Mouse (Mus musculus): ENCODE measurements around the gene Sar1a.
A peak's percentile ranks its signal among the peaks of the same experiment; 100 is the strongest.

Sar1a gene

GRCm38 (mm10) chr10:61680015-61680913 lies at the start of gene Sar1a:
Gene Sar1a, plus strand, starts transcription at chr10:61680299.
- peak; percentile 95 for DNase-seq (ENCODE audit: low spot score)

GRCm38 (mm10) chr10:61632445-61632844 lies 47.7 kb upstream of the Sar1a start:
- no peak for DNase-seq (ENCODE audit: low spot score)

GRCm38 (mm10) chr10:61637055-61637454 lies 43.0 kb upstream of the Sar1a start:
- DNase-seq (ENCODE audit: low spot score): no peak

- DNase-seq (ENCODE audit: low spot score): peak; percentile 81
Measured at GRCm38 (mm10) chr10:61640363-61640762, 39.7 kb upstream of the Sar1a start.

DNA sequence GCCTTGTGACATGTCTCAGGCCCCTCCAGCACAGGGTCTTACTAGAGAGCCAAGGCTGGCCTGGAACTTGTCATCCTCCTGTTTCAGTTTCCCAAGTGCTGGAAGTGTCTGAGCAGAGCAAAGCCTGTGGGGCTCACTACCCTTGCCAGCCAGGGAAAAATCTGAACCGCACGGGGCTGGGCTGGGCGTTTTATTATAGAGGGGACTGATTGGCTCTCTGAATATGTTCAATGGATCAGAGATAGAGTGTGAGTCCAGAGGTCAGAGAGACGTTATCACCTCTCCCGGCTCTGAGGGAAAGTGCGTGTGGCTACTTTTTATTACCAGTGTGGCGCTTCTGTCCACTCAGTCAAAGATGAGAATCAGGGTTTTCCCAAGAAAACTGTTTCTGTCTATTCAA lies 33.5 kb upstream of the Sar1a start:
- no peak for DNase-seq (ENCODE audit: low spot score)

DNA sequence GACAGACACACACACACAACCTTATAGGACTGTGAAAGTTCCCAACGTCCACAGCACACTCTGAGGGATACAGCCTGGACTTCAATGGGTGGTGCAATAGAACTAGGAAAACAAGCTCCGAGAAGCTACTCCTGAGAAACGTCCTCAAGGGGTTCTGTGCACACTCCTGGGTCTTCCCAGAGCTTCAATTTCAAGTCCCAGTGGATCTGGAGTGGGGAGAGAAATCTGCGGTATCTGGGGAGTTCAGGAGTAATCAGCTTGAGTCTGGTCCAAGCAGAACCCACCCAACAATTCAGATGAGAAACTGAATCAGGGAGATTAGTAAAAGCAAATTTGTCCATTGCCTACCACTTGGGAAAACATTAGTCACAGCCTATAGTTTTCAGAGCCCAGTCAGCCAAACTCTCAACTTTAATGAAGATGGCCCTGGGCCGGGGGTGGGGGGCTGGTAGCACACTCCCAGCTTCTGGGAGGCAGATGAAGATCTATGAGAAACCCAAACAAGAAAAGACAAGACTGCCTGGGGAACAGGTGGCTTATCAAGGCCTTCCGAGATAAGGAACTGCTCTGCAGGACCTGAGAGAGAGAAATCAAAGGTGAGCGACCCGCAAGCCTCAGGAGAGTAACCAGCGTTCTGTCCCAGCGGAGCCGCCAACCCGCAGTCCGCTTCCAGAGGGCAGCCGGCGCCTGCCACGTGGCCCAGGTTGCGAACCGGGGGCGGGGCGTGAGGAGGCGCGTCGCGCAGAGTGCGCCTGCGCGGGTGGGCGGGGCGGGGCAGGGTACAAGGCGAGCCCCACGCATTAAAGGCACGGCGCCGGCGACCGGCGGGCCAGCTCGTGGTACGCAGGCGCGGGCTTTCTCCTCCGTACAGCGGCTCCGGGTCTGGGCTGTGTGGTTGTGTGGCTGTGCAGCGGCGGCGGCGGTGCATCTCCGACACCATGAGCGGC lies 32.0 kb upstream of the Sar1a start, which contains the start of gene Ppa1:
Gene Ppa1 (plus strand): TSS at position 763 of the 947 bp plus-strand sequence.
- DNase-seq (ENCODE audit: low spot score): peak; percentile 90

DNA sequence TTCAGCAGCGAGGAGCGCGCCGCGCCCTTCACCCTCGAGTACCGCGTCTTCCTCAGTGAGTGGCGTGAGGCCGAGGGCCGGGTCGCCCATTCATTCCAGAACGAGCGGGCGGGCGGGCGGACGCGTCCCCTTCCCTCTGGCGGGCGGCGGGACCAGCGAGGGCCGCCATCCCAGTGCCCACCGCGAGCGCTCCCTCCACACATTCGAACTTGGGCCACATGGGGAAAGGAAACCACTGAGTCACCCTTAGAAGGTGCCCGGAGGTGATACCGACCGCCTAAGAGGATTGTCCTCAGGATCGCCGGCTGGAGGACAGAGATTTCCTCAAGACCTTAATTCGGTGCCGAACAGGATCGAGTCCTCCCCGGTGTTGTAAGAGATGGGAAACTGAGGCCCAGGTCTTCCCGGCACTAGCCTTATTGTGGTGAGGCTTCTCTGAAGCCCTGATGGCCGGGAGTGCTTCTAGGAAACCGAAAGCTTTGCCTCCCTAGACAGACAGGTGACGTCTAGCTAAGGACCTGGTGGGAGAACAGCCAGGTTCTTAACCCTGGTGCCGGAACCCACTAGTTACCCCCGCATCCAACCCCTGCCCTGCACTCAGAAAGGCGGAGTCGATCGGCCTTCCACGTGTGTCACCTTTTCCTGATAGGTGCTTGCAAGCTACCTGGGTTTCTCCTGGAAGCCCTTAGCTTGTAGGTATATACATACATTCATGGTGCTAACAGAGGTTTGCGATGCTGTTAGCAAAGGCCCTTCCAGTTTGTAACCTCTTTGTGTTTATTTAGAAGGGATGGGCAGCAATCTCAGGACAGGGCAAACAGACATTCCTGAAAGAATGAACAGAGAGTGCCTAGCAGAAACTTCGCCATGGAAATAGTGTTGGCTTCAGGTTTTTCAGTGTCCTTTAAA lies 31.1 kb upstream of the Sar1a start:
- peak; percentile 24 for DNase-seq (ENCODE audit: low spot score)

GRCm38 (mm10) chr10:61654105-61654504 lies 26.0 kb upstream of the Sar1a start:
- DNase-seq (ENCODE audit: low spot score): peak; percentile 32

- DNase-seq (ENCODE audit: low spot score): no peak
Measured at GRCm38 (mm10) chr10:61654691-61655090, 25.4 kb upstream of the Sar1a start.

DNA sequence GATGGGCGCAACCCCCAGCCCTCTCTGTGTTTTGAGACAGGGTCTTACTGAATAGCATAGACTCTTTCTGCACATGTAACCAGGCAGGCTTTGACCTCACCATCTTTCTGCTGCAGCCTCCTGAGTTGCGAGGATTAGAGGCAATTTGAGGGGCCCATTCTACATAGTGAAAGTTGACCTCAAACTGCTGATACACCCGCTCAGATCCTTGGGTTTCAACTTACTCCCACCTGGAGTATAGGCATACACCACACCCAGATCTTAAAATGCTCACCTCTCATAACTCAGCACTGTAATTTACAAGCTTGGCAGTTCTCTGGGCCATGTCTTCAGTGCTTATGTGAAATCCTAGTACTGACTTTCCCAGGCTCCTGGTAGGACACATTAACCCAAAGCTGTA lies 24.9 kb upstream of the Sar1a start:
- no peak for DNase-seq (ENCODE audit: low spot score)

GRCm38 (mm10) chr10:61656928-61657882 lies 22.9 kb upstream of the Sar1a start:
- no peak for DNase-seq (ENCODE audit: low spot score)

DNA sequence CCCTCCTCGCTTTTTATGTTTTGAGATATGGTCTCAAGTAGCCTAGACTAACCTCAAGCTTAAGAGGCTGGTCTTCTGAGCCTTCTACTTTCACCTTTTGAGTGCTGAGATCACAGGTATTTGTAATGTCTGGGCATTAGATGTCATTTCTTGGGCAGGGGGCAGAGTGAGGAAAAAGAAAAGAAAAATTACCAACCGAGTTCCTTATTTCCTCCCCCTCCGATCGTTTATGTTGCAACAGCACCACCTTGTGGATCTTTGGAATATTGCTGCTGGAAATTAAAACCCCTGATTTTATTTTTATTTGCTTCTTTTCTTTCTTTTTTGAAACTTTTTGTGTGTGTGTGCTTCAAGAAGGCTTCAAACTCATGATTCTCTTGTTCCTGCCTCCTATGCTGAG lies 22.1 kb upstream of the Sar1a start:
- peak; percentile 69 for DNase-seq (ENCODE audit: low spot score)

DNA sequence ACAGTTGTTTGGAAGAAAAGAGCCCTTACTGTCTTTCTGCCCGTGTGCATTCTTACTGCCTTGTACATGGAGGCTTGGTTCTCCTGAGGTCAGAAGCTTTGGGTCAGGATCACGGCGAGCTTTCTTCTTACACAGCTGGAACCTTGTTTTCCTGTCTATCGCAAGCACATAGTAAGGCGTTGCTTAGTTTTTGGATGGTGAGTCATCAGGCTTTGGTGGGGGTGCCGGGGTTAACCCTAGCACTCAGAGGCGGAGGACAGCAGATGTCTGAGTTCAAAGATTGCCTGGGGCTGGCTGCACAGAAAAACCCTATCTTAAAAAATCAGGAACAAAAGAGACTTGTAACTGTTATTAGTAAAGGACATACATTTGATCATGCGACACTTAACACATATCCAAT lies 18.2 kb upstream of the Sar1a start:
- no peak for DNase-seq (ENCODE audit: low spot score)

DNA sequence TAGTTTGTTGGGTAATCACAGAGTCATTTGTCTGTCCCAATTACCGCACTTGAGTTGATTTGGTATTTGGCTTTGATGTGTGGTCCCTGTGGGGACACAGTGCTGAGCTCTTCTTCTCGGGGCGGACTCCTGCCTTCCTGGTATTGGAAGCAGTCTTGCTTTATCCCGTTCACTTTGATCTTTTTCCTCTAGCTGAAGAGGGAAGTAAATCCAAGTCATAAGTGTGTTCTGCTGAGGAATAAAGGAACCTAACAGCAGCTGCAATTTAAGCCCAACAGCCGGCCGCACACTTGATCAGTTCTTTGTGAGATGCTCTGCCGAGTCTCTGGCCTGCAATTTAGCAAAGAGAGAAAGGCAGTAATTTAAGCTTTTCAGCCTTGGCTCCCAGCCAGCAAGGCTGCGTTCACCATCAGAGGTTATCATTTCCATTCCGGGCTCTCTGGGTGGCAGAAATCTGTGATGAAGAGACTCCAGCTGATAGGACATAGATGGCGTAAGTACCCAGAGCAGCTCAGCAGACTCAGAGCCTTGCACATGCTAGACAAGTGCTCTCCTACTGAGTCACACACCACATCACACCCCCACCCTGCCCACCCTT lies 17.6 kb upstream of the Sar1a start:
- no peak for DNase-seq (ENCODE audit: low spot score)

- DNase-seq (ENCODE audit: low spot score): no peak
Measured at GRCm38 (mm10) chr10:61665111-61665510, 15.0 kb upstream of the Sar1a start.

GRCm38 (mm10) chr10:61665651-61666050 lies 14.4 kb upstream of the Sar1a start:
- DNase-seq (ENCODE audit: low spot score): no peak

- no peak for DNase-seq (ENCODE audit: low spot score)
Measured at GRCm38 (mm10) chr10:61669289-61669688, 10.8 kb upstream of the Sar1a start.

GRCm38 (mm10) chr10:61669896-61670295 lies 10.2 kb upstream of the Sar1a start:
- no peak for DNase-seq (ENCODE audit: low spot score)

DNA sequence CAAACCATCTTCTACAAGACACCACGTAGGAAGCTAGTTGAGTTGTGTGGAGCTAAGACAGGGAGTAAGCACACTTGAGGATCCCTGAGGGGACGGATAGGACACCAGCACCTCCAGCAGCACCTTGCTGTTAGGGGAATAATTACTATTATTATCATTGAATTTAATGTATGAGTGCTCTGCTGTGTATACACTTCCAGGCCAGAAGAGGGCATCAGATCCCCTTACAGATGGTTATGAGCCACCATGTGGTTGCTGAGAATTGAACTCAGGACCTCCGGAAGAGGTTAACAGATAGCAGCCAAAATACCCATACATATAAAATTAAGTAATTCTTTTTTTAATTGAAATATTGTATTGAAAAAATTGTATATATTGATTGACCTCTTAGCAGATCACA lies 9.3 kb upstream of the Sar1a start:
- no peak for DNase-seq (ENCODE audit: low spot score)

DNA sequence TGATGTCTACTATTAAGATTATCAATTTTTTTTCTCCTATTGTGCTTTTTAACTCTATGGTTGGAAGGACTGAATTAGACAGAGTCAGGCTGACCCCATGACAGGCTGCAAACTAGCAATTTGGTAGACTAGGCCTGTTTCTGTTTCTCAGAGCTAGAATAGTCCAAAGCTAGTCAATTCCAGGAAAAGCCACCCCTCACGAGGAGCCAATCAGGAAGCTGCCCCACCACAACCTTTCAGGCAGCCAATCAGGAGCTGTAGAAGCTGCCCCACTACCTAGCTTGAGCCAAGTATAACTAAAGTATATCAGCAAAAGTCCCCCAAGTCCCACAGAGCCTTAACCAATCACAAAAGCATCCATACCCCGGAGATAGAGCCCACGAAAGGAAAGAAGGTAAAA lies 4.2 kb upstream of the Sar1a start:
- no peak for DNase-seq (ENCODE audit: low spot score)

Measured in adipocyte (in vitro differentiated cells).